Mouse (Mus musculus): ENCODE measurements around the gene Meis2.

Meis2 gene

GRCm38 (mm10) chr2:115813316-115813715, 252.3 kb downstream of the Meis2 start:
- peaks cover 8% of the 10 kb centered on the region; the same call in 1 of the 2 replicates for H3K27me3 ChIP-seq (ENCODE audit: insufficient read depth, low read length)
- H3K4me3 ChIP-seq (replicated peaks; ENCODE audit: low read length), result no peak overlapping the region
- no peak for TF ChIP-seq CTCF (conservative IDR thresholded peaks at IDR 0.05; ENCODE audit: low read length)
- TF ChIP-seq NANOG (IDR thresholded peaks at IDR 0.05; ENCODE audit: borderline replicate concordance, low read length), result no peak
- no peak for TF ChIP-seq POU5F1 (IDR thresholded peaks at IDR 0.05; ENCODE audit: borderline replicate concordance, low read length)
- no peaks in the 10 kb centered on the region for H3K36me3 ChIP-seq (ENCODE audit: insufficient read depth, low read length)
- no peaks in the 10 kb centered on the region for H3K9me3 ChIP-seq (ENCODE audit: low read length)
- no peaks in the 10 kb centered on the region for H3K4me1 ChIP-seq (replicated peaks; ENCODE audit: low read depth, low read length)
